Mouse (Mus musculus) left cerebral cortex, adult 9 months (tissue): ENCODE measurements around the gene Syt6.
A peak's percentile ranks its signal among the peaks of the same experiment; 100 is the strongest.
"Not testable (repeated sequence)": the region's sequence is repeated elsewhere in the genome, so short reads cannot be mapped to it uniquely, and the experiment has no call there.

Experiments used
- DNase-seq, 2 experiments: peaks; one replicate each; pipeline ENCODE4 v3.0.0; 2022; ENCODE audit warnings: low spot score in 2 of 2

Syt6 gene

DNA sequence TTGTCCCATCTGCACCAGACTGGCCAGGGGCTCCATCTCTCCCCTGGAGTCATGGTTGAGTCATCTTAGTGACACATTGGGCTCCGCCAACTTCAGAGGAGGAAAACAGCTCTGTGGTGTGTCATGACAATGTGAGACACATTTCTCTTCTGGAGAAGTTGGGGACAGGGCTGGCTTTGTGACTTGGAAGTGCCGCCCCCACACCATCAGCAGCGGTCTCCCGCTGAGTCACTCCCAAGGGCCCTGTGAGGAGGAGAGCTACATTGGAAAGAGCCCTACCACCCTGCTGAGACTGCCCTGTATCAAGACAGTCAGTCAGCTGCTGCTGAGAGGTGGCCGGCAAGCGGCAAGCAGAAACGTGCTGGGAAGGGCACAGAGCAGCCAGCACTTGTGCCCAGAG lies 26.0 kb downstream of the Syt6 start:
- DNase-seq = peak; percentile 62 to 64

DNA sequence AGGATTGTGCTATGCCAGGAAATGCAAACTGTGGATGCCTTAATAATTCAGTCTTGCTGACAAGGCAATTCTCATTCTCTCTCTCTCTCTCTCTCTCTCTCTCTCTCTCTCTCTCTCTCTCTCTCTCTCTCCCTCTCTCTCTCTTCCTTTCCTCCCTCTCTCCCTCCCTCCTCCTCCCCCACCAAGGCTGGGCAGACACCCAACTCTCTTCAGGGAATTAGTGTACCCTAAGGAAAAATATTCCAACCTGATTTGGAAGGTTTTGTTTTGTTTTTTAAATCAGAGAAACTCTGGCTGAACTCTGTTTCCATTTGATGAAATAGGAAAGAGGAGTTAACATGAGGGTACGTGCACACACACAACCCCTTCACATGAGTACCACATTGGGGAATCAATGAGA lies 26.5 kb downstream of the Syt6 start:
- no peak for DNase-seq

DNA sequence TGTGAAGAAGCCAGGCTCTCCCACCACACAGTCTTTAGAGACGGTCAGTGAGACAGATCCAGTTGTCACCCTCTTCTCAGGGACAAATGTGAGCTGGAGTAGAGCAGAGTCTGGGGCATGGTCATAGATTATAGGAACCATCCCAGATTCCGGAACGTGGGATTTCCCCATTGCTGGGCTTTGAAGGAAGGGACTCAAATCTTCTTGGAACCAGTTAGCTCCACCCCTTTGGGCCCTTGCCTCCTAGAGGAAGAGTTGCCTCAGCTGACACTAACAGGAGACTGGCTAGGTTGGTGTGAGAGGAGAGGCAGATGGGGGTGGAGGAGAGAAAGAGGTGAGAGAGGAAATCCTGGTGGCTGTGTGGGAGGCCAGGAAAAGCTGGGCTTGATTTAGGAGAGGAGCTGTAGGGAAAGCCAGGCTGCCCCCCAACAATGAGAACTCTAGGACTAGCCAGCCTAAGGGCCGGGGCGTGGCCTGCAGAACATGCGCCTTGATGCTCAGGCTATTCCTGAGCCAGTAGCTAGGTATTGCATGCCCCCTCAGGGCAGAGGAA lies 31.1 kb downstream of the Syt6 start:
- peak in 1 of 2 experiments; percentile 38 for DNase-seq

DNA sequence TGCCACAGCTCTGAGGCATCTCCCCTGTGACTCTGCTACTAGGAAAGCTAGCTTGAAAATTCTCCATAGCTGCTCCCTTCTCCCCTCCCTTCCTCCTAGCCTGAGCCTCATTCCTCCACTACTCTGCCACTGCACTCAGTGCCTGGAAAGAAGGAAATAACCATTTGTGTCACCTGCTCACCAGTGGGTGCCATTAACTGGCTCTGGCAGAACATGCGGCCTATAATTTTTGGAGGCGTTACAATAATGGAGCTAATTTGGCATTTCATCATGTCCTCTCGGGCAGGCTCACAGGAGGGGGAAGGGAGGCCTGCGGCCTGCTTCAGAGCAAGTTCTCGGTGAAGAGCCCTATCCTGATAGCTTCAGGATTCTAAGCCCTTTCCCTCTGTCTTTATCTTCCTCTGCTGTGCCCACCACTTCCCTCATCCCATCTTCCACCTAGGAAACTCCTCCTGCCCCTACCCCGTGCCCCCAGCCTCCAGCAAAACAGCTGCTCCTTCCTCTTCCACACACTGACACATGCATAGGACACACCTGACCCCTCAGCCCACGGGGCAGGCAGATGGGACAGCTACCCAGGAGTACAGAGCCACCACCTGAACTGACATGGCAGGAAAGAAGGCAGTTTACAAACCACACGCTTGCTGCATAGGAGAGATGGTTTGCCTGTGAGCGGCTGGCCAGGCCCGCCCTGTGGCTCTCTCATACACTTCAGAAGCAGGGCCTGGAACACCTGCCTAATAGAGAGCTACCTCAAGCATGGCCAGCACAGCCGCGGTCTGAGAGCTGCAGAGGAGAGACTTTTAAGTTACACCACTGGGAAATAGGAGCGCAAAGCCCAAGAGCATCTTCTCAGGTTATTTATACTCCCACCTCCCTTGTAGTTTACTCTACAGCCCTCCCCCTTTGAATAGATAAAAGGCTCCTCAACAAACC lies 31.9 kb downstream of the Syt6 start:
- no peak for DNase-seq

DNA sequence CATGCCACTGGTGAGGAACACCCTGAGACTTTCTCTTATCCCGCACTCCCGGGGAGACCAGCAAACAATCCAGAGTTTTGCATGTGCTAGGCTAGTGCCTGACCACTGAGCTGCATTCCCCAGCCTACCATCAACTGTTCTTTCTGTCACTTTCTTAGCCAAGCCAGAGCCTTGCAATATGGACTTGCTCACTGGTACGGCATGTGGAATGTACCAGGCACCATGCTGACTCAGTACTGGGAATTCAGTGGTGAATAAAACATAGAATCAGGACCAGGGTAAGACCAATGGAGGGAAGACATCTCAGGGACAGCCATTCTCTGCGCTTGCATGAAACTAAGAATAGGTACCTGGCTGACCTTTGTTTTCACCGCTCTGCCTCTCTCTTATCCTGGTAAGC lies 35.2 kb downstream of the Syt6 start:
- DNase-seq = no peak

DNA sequence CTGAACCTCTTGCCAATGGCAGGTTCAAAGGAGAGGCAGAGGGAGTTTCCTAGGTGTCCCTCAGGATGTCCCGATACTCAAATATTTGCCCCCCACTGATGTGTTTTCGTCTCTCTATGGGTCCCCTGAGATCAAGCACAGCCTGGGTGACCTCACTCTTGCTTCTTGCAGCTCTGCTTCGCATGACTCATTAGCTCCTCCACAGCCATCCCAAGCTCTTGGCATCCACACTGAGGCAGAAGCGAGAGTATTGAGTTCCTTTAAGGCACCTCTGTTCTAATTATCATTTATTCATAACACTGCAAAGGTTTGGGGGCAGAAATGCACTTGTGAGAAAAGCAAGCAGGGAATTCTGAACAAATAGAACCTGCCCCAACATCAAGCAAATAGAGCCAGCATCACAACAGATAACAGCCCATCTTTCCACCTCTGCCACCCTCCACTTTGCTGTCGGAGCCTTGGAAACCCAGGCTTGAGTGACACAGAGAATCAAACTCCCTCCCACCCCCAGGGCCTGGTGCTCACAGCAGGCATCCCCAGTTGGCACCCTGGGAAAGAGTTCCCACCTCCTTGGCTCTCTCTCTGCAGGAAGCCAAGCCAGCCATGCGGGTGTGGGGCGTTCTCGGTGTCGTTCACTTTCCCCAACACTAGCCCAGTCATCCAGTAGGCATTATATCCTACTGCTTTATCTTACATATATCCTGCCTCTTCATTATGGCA lies 37.8 kb downstream of the Syt6 start:
- peak; percentile 33 to 57 for DNase-seq

DNA sequence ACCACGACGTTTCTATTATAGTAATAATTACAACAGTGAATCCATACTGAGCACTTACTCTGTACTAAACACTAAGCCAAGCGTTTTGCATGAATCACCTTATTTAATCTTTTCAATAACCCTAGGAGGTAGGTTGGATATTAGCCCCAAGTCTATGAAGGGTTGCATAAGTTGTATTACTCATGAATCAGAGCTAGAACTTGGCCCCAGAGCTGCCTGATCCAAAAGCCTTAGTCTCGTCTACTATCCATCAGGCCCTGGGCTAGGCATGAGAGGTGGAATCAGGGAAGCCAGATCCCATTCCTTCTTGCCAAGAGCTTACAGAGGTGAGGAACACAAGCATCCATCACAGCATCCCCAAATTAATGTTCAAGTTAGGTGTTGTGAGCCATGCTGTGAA lies 40.6 kb downstream of the Syt6 start:
- DNase-seq = no peak

DNA sequence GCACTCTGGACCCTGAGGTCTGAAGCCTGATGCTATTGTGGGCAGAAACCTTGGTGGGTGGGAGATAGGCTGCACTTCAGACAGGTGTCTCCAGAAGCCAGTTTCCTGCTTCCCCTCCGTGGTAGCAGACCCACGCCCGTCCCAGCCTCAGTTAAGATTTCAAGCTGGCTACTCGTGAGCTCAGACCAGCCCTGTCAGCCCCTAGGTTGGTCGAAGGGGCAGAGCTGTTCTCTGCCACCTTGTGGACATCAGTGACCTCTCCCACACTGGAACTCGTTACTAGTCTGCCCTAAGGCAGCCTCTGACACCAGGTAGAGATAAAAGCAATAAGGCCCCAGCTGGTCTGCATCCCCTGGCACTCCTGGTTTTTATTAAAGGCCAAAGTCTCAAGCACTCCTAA lies 42.0 kb downstream of the Syt6 start:
- DNase-seq = no peak

DNA sequence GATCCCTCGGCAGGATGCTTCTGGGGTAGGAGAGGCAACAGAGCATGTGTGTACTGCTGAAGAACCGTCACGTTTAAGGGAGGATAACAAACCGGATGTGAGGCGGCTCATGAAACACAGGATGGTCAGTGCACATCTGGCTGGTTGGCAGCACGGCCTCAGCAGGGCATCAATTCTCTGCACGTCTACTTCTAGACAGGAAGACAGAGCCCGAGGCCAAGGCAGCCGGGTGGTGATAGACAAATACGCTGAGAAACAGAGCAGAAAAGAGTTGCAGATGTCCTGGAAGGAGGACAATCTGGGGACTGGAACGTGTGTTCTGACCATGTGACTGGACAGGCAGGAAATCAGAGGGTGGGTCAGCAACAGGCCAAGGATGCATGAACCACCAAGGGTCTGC lies 45.1 kb downstream of the Syt6 start:
- DNase-seq = no peak

DNA sequence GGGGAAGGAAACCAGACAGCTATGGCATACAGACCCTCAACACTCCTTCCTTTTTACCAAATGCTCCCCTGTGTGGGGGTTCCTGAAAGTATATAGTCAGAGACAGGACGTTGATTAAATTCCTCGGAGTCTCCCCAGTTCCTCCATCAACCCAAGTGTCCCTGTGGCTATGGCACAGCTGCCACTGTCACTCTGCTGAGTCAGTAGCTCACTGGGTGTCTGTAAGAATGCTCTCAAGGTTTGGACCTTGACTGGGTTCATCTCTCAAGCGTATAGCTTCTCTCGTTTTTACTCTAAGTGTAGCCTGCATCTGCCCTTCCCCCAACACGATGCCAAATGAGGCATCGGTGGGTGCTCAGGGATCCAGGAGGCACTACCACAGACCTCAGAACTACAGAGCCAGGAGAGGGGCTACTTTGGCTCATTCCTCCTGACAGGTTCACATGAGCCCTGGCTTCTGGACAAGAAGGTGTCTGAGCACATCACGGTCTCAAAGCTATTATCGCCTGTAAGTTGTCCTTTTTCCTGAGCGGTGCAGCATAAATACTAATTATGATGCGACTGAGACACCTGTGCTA lies 49.0 kb downstream of the Syt6 start:
- DNase-seq = no peak

DNA sequence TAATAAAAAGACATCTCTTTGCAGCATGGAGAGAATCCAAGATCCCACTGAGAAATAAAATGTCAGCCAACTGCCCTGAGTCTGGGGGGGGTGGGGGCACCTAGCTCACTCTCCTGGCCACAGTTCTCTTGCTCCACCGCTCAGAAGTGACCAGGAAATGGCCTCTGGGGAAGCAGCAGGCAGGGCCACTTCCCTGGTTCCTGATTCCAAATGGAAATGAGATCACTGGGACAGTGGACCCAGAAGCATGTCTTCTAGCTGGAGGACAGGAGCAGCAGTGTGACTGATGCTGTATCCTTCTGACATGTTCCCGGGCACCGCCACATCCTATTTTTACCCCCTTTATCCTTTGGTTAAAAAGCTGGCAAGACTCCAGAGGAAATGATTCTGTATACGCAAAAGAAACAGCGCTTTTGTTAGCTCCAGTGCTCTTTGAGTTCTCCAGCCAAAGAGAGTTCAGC lies 49.6 kb downstream of the Syt6 start:
- no peak for DNase-seq

DNA sequence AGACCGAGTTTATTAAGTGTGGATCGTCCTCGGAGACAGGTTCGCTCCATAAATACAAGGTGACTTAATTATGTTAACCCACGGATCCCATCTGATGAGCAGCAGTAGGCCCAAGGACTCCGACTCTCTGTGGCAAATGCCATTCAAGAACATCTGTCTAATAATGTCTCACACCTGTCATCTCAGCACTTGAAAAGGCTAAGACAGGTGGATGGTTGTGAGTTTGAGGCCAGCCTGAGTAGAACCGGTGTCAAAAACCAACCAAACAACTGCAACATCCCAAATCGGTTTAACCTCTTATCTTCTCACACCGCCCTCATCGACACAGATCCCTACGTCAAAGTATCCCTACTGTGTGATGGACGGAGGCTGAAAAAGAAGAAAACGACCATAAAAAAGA lies 50.1 kb downstream of the Syt6 start:
- no peak for DNase-seq

DNA sequence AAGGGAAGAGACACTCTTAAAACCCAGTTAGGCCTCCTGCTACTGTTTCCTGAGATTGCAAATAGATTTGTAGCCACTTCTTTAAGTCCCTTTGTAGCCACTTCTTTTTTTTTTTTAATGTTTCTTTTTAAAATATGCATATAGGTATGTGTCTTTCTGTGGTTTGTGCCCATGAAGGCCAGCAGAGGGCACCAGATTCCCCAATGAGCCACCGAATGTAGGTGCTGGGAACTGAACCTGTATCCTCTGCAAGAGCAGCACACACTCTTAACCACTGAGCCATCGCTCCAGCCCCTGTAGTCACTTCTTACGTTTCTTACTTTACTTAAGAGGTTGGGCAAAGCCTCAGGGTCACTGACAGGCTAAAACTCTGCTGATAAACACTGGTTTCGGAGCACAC lies 51.5 kb downstream of the Syt6 start:
- DNase-seq = no peak

DNA sequence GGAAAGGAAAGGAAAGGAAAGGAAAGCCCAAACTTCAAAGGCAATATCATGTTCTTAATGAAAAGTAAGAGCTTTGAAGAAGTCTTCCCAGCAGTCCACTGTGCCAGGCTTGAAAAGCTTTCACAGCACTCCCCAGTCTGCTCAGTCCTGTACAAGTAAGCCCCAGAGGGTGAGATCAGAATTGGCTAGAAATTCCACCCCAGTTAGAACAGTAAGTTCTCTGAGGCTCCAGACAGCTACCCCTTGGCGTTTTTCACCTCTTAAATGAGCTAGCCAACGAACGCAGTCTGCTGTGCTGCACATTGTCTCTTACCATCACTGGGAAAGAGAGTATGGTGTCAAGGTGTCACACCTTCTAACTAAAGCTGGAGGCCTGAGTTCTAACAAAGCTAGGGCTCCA lies 52.6 kb downstream of the Syt6 start:
- no peak for DNase-seq

DNA sequence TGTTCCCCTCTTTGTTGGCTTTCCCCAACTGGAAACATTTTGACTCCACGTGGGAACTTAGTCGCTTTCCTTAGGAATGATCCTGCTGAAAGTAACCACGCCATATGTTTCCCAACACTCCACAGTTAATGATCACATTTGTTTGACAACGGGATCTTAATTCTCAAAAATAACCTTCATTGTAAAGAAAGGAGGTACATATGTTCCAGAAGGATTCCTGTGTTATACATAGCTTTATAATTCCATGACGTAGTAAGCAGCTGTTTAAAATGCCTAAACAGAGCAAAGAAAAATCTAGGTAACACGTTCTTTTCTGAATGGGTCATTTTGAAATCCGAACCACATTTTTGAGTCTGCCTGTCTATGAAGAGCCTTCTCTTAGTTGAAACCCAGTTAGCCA lies 58.1 kb downstream of the Syt6 start:
- no peak for DNase-seq

DNA sequence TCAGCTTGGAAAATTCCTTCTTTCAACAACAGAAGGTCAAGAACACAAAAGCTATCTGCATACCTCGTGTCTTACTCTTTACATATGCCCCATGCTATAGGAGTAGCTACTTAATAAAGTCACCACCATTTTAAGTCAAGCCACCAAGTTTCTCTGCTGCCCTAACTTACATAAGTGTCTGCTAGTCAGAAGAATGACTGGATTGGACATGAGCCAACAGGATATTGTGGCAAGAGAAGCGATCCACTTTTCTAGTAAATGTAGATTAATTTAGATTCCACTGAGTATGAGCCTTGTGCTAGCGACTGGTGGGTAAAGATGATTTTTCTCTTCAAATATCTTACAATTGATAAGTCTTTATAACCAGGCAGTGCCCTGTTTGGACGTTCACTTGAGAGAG lies 58.8 kb downstream of the Syt6 start:
- DNase-seq = no peak

DNA sequence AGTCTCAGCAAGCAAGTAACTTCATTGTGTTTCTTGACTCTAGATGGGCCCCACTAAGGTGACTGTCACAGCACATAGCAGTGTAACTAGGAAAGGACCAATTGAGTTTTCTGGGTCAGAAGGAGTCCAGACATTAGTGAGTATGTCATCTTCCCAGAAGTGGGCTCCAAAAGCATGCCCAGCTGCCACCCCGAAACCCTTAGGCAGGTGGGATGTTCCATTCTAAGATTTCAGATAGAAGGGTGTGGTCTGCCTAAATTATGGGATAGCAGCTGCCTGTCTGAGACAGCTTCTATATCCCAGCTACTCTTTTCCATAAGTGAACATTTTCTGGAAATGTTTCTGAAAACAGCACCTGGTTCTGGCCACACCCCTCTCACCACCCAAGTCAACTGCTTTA lies 59.2 kb downstream of the Syt6 start:
- no peak for DNase-seq

DNA sequence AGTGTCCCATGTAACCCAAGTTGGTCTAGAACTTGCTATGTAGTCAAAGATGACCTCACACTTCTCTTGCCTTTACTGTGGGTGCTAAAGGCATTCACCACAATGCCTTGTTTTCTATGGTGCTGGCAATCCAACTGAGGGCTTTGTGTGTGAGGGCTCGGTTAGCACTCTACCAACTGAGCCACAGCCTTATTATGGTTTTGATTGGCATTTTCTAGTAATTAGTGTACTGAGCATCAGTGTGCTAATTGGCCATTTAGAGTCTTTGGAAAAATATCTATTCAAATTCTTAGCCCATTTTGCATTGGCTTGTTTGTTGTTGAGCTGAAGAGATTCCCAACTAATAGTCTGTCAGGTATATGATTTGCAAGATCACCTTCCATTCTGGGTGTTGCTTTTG lies 62.6 kb downstream of the Syt6 start:
- no peak for DNase-seq

DNA sequence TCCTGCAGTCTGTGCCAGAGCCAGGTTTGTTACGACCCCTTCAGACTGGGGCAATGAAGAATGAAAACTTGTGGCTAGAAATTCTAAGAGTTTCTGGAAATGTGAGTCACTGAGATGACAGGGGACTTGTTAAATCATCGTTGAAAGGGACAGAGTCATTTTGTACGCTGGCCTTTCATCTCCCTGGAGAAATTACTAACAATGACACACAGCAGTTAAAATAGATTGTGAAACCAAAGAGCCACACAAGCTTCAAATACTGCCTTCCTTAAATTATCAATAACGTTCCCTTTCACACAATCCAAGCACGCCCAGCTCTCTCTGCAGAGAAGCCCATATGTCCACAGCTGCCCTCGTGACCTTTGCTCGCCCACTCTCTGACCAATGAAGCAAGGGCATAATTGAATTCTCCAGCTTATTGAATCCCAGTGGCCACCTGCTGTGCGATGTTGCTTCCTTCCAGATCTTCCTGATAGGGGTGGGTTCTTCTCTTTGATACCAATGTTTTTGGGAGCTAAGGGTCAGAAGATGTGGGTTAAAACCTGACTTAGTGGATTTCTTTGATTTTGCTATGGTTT lies 65.3 kb downstream of the Syt6 start:
- DNase-seq = no peak

DNA sequence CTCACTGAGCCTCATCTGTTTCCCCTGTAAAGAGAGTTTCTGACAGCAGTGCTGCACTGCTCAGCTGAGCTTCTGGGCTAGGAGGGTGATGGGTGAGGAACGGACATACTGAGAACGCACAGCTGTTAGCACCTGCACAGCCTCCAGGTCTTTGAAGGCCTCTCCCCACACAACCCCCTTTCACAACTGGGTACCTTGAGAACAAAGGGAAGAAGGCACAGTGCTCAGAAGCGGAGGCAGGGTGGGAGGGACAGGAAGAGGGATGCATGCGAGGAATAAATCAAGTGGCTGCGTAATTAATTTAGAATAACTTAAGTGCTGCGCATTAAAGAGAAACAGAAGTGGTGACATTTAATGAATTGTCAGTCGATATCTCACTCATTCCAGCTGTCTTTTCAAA lies 66.3 kb downstream of the Syt6 start:
- DNase-seq = no peak

DNA sequence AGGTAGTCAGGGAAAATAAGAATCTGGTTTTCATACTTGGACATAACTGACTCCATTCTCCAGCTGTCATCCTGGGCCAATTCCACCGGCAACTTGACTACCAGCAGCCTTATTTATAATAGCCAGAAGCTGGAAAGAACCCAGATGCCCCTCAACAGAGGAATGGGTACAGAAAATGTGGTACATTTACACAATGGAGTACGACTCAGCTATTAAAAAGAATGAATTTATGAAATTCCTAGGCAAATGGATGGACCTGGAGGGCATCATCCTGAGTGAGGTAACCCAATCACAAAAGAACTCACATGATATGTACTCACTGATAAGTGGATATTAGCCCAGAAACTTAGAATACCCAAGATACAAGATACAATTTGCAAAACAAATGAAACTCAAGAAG lies 70.9 kb downstream of the Syt6 start, which contains the start of gene Atg4a-ps:
Gene Atg4a-ps (minus strand): TSS at position 101 of the 400 bp plus-strand sequence.
- DNase-seq = not testable (repeated sequence)
